Mouse (Mus musculus) central nervous system, embryonic 14 days (tissue): ENCODE measurements around the gene 4932411N23Rik. TPM values are rescaled to one million over a fixed set of nuclear protein-coding genes. Genes with fewer than 3 reads are reported as not detected.

ENCODE experiments used
- polyA plus RNA-seq: library from polyadenylated mRNA; depleted of rRNA; stranded (reverse); fragments of >200 nt; gene quantifications from 2 replicates; pipeline ENCODE4 v1.2.3, GENCODE M21; 2012; rRNA removed

4932411N23Rik gene
- not detected in 2 replicates for polyA plus RNA-seq

GRCm38 (mm10) chrX:126815768-126816167 is at the start of gene 4932411N23Rik:
Gene 4932411N23Rik (minus strand): TSS chrX:126815868.

Other genes with a start within 250 kb of the 4932411N23Rik start
- not detected in 2 replicates for gene Gm382, start 224.1 kb upstream of the 4932411N23Rik start, polyA plus RNA-seq